Mouse (Mus musculus) yolk sac, embryonic 10.5 days (tissue): ENCODE measurements at regions not wholly inside any gene's neighbourhood (a gene's known extent, or its start where the extent isn't known, plus 50 kb on each side); places are given as distances from the start of the nearest gene placed in this dataset.

Experiments
- DNase-seq: peaks from one replicate; pipeline ENCODE4 v3.0.0-alpha.2; 2017; ENCODE audit warnings: low spot score

GRCm38 (mm10) chr13:78405071-78405470 is 205.5 kb upstream of the Nr2f1 start:
- no peak for DNase-seq

GRCm38 (mm10) chr13:78383761-78384160 is 184.2 kb upstream of the Nr2f1 start:
- no peak for DNase-seq

DNA sequence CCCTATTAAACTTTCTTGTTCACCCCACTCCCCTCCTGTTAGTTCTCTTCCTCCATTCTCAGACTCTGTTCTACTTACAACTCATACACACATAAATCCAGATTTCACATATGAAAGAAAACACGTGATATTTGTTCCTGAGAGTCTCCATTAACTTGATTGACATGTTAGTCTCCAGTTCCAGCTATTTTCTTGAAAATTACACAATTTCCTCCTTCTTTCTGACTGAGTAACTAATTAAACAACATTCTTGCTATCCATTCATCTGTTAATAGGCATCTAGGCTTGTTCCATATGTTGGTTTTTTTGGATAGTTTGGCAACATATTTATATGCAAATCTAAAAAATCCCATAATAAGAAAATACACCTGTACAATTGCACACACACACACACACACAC is 161.7 kb upstream of the Nr2f1 start:
- DNase-seq, result no peak

GRCm38 (mm10) chr13:78348830-78349229 is 149.3 kb upstream of the Nr2f1 start:
- no peak for DNase-seq

DNA sequence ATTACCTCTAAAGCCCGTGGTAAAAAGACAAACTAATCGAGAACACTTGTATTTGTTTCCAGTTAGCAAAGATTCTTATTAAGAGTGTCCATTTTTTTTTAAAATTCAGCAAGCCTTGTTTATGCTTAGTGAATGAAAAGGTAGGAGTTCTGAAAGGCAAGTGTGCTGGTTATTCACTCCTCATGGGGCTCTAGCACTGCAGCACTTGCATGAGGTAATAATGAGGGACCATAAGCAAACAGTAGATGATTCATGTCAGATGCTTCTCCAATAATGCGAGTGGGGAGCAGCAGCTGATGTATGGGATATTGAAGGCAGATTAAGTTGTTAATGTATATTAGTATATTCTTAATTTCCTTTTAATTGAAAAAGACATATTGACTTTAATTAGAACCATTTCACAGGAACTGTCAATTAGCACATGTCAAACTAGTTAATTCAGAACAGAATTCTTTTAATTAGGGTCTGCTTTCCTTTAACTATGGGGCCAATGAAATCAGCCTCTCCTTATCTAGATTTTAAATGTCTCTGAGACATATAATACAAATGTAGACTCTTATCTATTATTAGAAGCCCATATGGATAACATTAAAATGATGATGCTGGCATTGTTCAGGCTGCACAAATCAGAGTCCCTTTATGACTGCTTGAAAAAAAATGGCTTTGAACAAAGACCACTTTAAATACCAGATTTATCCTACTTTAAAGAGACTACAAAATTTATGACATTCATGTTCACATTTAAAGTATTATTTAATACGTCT is 125.1 kb upstream of the Nr2f1 start:
- DNase-seq, result no peak

- DNase-seq, result no peak
Measured at GRCm38 (mm10) chr13:78323183-78323582, 123.6 kb upstream of the Nr2f1 start.

- DNase-seq, result no peak
Measured at GRCm38 (mm10) chr13:78318434-78318833, 118.9 kb upstream of the Nr2f1 start.

DNA sequence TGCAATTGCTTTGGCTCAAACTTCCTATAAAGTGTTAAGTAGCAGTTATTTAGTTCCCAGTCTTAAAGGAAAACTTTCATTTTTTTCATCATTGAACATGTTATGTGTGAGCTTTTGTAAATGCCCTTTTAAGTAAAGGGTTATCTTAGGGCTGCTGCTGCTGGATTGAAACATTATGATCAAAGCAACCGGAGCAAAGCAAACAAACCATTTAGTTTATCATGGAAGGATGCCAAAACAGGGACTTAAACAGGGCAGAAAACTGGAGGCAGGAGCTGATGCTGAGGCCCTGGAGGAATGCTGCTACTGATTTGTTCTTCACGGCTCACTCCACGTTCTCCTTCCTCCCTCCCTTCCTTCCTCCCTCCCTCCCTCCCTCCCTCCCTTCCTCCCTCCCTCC is 111.3 kb upstream of the Nr2f1 start:
- no peak for DNase-seq
